Mouse (Mus musculus) forebrain, embryonic 15.5 days (tissue): ENCODE measurements at regions not wholly inside any gene's neighbourhood (a gene's known extent, or its start where the extent isn't known, plus 50 kb on each side); places are given as distances from the start of the nearest gene placed in this dataset.

Experiments used
- ATAC-seq: fragments of 200-750 bp; cut with Nextera tagmentation; replicated peaks from 2 replicates; pipeline ENCODE4 v1.8.0; 2017; ENCODE audit warnings: mild to moderate bottlenecking, moderate TSS enrichment, moderate library complexity
- H3K27ac ChIP-seq: fragments of 300-500 bp; sonication (generic); replicated peaks from 2 replicates; pipeline ENCODE4 v1.5.1; 2015; ENCODE audit warnings: mild to moderate bottlenecking, inconsistent platforms
- H3K27me3 ChIP-seq: fragments of 300-500 bp; sonication (generic); 2 replicates; pipeline ENCODE4 v1.6.1; 2015; ENCODE audit warnings: inconsistent platforms
- H3K36me3 ChIP-seq: fragments of 300-500 bp; sonication (generic); 2 replicates; pipeline ENCODE4 v1.6.1; 2015; ENCODE audit warnings: mild to moderate bottlenecking, inconsistent platforms
- H3K4me1 ChIP-seq: fragments of 300-500 bp; sonication (generic); 2 replicates; pipeline ENCODE4 v1.6.1; 2015; ENCODE audit warnings: inconsistent platforms
- H3K4me2 ChIP-seq: fragments of 300-500 bp; sonication (generic); replicated peaks from 2 replicates; pipeline ENCODE4 v1.6.1; 2015; ENCODE audit warnings: mild to moderate bottlenecking, inconsistent platforms
- H3K4me3 ChIP-seq: fragments of 300-500 bp; sonication (generic); 2 replicates; pipeline ENCODE4 v1.5.1; 2015; ENCODE audit warnings: mild to moderate bottlenecking, inconsistent platforms
- H3K9ac ChIP-seq: fragments of 300-500 bp; sonication (generic); replicated peaks from 2 replicates; pipeline ENCODE4 v1.6.1; 2015; ENCODE audit warnings: mild to moderate bottlenecking, inconsistent platforms
- H3K9me3 ChIP-seq: fragments of 300-500 bp; sonication (generic); 2 replicates; pipeline ENCODE4 v1.6.1; 2016; ENCODE audit warnings: inconsistent platforms
- whole genome bisulfite sequencing: fragments of 180-500 bp; shearing (Covaris S2); methylation state at CpG from one replicate; pipeline ENCODE4 v1.1.7; 2015; ENCODE audit warnings: mixed read lengths; 5-methylcytosine and 5-hydroxymethylcytosine counted together

GRCm38 (mm10) chr11:17722051-17722450 lies 231.6 kb downstream of the Etaa1 start:
- Histone ChIP-seq H3K9ac (no peak overlapping the region), H3K4me1 (no peaks in the 10 kb centered on the region), H3K36me3 (no peaks in the 10 kb centered on the region), H3K27me3 (no peaks in the 10 kb centered on the region), H3K4me3 (no peak overlapping the region), H3K9me3 (no peaks in the 10 kb centered on the region), H3K27ac (no peak overlapping the region), H3K4me2 (no peak overlapping the region)
- 59% methylated on average over 1 of the region's 1 CpGs for WGBS
- ATAC-seq, result no peak

DNA sequence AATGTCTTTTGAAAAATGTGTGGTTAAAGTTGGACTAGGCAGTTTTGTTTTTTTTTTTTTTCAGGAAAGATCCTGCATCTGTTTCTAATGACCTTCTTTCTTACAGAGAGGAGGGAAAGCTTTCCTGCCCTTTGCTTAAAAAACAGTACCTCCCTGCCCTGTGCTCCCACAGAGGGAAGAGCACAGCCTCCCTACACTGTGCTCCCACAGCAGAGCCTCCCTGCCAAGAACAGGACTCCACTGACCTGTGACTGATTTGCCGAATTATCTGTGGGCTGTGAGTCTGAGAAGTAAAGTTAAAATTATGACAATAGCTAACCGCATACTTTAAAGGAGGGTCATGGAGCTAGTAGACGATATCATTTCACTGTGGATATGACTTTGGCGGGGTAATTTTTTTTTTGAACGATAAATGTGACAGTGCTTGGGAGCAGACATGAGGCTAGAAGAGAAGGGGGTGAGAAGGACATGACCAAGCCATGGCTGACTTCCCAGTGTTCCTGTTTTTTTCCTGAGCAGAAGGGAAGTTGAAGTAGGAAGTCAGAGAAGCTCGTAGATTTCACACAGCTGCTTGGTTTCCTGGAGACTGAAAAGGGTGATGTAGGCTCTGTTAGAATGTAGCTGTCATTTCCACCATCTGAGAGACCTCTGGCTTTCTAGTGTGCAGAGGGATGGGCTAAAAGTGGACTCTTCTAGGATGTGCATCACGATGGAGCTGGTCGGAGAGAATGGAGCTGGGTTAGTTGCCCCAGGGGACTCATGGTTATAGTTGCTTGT lies 226.2 kb downstream of the Etaa1 start:
- ATAC-seq, result no peak
- H3K9me3 ChIP-seq, result no peaks in the 10 kb centered on the region

DNA sequence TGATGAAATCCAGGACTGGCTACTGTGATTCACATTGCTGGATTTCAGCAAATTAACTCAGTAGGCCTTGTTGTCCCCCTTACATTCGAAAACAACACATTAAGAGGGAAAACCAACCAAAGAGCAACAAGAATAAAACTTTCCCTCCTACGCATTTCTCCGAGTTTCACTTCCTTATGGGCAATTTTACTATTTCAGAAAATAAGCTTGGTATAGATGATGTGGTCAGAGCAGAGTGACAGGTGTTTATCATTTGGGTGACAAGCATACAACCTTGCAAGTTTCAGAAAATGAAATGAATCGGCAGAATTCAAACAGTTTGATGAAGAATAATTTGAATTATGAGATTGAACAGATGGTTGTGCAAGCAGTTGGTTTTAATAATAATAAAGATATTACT lies 220.6 kb downstream of the Etaa1 start:
- H3K9ac ChIP-seq, result no peak overlapping the region
- no peaks in the 10 kb centered on the region for H3K27me3 ChIP-seq
- H3K4me3 ChIP-seq, result no peak overlapping the region
- no peak for ATAC-seq
- H3K27ac ChIP-seq, result no peak overlapping the region
- H3K9me3 ChIP-seq, result no peaks in the 10 kb centered on the region
- no peaks in the 10 kb centered on the region for H3K4me1 ChIP-seq
- no peak overlapping the region for H3K4me2 ChIP-seq
- WGBS, result 91% methylated on average over 4 of the region's 4 CpGs
- H3K36me3 ChIP-seq, result no peaks in the 10 kb centered on the region

More for the DNA sequence above, 226.2 kb downstream of the Etaa1 start:
- no peaks in the 10 kb centered on the region for H3K36me3 ChIP-seq
- WGBS, result 82% methylated on average over 8 of the region's 8 CpGs
- H3K27me3 ChIP-seq, result no peaks in the 10 kb centered on the region
- no peak overlapping the region for H3K9ac ChIP-seq
- H3K4me2 ChIP-seq, result no peak overlapping the region
- H3K27ac ChIP-seq, result no peak overlapping the region
- H3K4me1 ChIP-seq, result no peaks in the 10 kb centered on the region
- no peak overlapping the region for H3K4me3 ChIP-seq

DNA sequence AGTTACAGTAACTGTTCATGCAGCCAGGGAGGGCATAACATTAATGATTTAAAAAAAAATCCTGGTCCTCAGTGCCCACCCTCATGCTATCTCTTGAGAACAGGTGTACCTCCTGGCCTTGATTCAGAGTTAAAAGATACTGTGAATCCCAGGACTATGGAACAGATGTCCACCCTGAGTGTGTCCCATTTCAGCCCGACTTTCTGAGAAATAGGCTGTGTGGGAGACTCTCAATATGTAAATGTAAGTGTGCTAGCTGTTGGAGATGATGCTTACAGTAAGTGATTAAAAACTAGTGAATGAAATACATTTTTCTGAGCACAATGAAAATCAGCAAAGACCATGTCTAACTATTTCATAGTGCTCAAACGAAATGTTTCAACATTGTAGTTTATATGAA lies 219.2 kb downstream of the Etaa1 start:
- no peak for ATAC-seq
- Histone ChIP-seq H3K4me1 (no peaks in the 10 kb centered on the region), H3K36me3 (no peaks in the 10 kb centered on the region), H3K27ac (no peak overlapping the region), H3K27me3 (no peaks in the 10 kb centered on the region), H3K4me2 (no peak overlapping the region), H3K9ac (no peak overlapping the region), H3K9me3 (no peaks in the 10 kb centered on the region), H3K4me3 (no peak overlapping the region)
- WGBS, result 79% methylated on average over 2 of the region's 2 CpGs

- Histone ChIP-seq H3K4me3 (no peak overlapping the region), H3K9me3 (no peaks in the 10 kb centered on the region), H3K9ac (no peak overlapping the region), H3K27me3 (no peaks in the 10 kb centered on the region), H3K27ac (no peak overlapping the region), H3K4me2 (no peak overlapping the region), H3K4me1 (no peaks in the 10 kb centered on the region), H3K36me3 (no peaks in the 10 kb centered on the region)
- 46% methylated on average over 5 of the region's 5 CpGs for WGBS
- no peak for ATAC-seq
These were observed 214.8 kb downstream of the Etaa1 start for GRCm38 (mm10) chr11:17738879-17739278.

DNA sequence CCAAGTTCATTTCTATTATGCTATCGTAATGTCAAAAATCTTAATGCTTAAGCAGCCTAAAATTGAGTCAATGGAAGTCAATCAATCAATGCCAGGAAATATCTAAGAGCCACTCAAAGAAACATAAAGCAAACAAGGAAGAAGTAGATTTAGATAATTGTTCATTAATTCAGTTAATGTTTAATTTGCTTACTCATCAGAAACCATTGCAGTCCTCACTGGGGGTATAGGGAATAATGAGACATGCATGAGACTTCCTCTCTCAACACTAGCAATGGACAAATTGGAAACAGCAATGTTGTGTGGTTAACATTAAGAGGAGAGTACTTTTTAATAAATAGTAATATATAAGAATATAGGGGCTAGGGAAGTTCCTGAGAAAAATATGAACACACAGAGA lies 209.9 kb downstream of the Etaa1 start:
- 95% methylated on average over 1 of the region's 1 CpGs for WGBS
- H3K4me3 ChIP-seq, result no peak overlapping the region
- ATAC-seq, result no peak

GRCm38 (mm10) chr11:17750345-17750744 lies 203.3 kb downstream of the Etaa1 start:
- H3K9me3 ChIP-seq, result no peaks in the 10 kb centered on the region
- WGBS, result 22% methylated on average over 6 of the region's 6 CpGs

More for the DNA sequence above, 209.9 kb downstream of the Etaa1 start:
- Histone ChIP-seq H3K27me3 (no peaks in the 10 kb centered on the region), H3K4me1 (no peaks in the 10 kb centered on the region), H3K9ac (no peak overlapping the region), H3K27ac (no peak overlapping the region), H3K9me3 (no peaks in the 10 kb centered on the region), H3K4me2 (no peak overlapping the region), H3K36me3 (no peaks in the 10 kb centered on the region)

DNA sequence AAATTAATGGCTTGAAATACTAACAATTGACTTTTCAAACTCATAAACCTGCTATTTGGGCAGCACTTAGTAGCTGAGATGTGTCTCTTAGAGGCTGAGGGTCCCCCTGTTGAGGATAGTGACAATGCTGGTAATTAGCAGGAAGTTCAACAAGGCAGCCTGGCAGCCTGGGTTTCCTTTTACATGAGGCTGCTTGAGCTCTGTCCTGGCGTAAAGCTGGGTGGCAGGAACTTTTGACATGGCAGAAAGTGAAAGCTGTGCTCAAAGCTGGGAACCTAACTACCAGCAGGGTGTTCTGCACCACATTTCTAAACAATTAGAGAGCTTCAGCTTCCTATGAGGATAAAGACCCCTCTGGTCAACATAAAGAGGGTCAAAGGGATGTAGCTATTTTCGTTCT lies 194.5 kb downstream of the Etaa1 start:
- H3K9me3 ChIP-seq, result no peaks in the 10 kb centered on the region
- no peaks in the 10 kb centered on the region for H3K36me3 ChIP-seq
- no peak for ATAC-seq
- no peak overlapping the region for H3K27ac ChIP-seq
- H3K4me2 ChIP-seq, result no peak overlapping the region
- no peak overlapping the region for H3K4me3 ChIP-seq
- H3K4me1 ChIP-seq, result no peaks in the 10 kb centered on the region
- no peaks in the 10 kb centered on the region for H3K27me3 ChIP-seq
- H3K9ac ChIP-seq, result no peak overlapping the region
- 75% methylated on average over 2 of the region's 2 CpGs for WGBS

More at GRCm38 (mm10) chr11:17750345-17750744, 203.3 kb downstream of the Etaa1 start:
- Histone ChIP-seq H3K4me2 (no peak overlapping the region), H3K9ac (no peak overlapping the region), H3K4me1 (no peaks in the 10 kb centered on the region; the same call in 1 of the 2 replicates), H3K27me3 (no peaks in the 10 kb centered on the region), H3K4me3 (no peak overlapping the region), H3K36me3 (no peaks in the 10 kb centered on the region), H3K27ac (no peak overlapping the region)
- peak; percentile 72 for ATAC-seq

GRCm38 (mm10) chr11:17763411-17763810 lies 190.3 kb downstream of the Etaa1 start:
- ATAC-seq, result no peak
- no peaks in the 10 kb centered on the region for H3K36me3 ChIP-seq
- no peak overlapping the region for H3K4me3 ChIP-seq
- H3K27ac ChIP-seq, result no peak overlapping the region
- H3K4me2 ChIP-seq, result no peak overlapping the region
- H3K27me3 ChIP-seq, result no peaks in the 10 kb centered on the region
- 42% methylated on average over 1 of the region's 1 CpGs for WGBS
- no peak overlapping the region for H3K9ac ChIP-seq
- H3K4me1 ChIP-seq, result no peaks in the 10 kb centered on the region
- H3K9me3 ChIP-seq, result no peaks in the 10 kb centered on the region

GRCm38 (mm10) chr11:17764146-17764545 lies 189.5 kb downstream of the Etaa1 start:
- no peaks in the 10 kb centered on the region for H3K4me1 ChIP-seq
- no peak overlapping the region for H3K27ac ChIP-seq
- no peaks in the 10 kb centered on the region for H3K36me3 ChIP-seq
- H3K27me3 ChIP-seq, result no peaks in the 10 kb centered on the region
- no peak overlapping the region for H3K4me2 ChIP-seq
- ATAC-seq, result no peak
- H3K9ac ChIP-seq, result no peak overlapping the region
- H3K9me3 ChIP-seq, result no peaks in the 10 kb centered on the region
- no peak overlapping the region for H3K4me3 ChIP-seq

DNA sequence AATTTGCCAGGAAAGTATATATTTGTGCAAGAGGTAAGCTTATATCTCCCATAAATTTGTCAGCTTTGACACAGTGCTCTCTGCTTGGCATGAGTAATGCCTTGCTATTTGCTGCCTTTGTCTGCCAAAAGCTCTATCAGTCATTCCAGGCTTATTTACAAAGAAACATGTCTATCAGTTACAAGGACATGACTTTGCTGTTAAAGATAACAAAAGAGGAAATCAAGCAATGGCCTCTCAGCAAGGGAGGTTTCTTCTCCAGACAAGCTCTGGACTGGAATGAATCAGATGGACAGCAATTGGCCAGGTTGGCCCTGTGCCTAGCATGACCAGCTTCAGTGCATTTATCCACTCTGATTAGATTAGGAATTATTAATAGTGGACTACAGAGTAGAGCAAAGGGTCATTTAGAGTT lies 185.3 kb downstream of the Etaa1 start:
- no peak for ATAC-seq
- no peaks in the 10 kb centered on the region for H3K27me3 ChIP-seq
- no peaks in the 10 kb centered on the region for H3K9me3 ChIP-seq
- no peak overlapping the region for H3K4me2 ChIP-seq
- H3K9ac ChIP-seq, result no peak overlapping the region
- no peak overlapping the region for H3K4me3 ChIP-seq
- H3K36me3 ChIP-seq, result no peaks in the 10 kb centered on the region
- H3K4me1 ChIP-seq, result no peaks in the 10 kb centered on the region
- no peak overlapping the region for H3K27ac ChIP-seq

DNA sequence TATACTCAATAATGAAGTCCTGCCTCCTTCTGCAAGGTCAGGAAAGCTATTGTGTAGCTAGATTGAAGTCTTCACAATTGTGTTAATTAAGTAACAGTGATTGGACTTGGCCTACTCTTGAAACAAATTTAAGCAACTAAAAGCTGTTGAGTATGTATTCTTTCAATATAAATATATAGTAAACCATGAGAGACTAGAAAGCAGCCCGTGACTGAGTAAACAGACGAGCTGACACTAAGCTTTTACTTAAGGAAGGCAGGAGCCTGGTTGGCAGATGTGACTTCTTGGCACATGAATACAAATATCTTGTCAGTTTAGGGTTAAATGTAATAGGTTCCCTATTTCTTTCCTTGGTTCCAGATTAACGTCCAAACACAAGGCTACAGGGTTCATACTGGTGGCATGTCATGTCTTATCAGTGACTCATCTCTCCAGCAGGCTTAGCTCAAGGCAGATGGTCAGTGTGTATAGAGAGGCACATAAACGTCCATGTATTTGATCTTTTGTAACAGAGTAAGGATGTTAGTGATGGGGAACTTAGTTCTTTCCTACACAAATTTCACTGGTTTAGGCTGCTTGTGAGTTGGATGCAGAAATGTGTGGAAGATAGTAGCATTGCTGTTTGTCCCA lies 184.7 kb downstream of the Etaa1 start:
- Histone ChIP-seq H3K4me2 (no peak overlapping the region), H3K9me3 (no peaks in the 10 kb centered on the region), H3K36me3 (no peaks in the 10 kb centered on the region), H3K4me1 (no peaks in the 10 kb centered on the region), H3K4me3 (no peak overlapping the region), H3K9ac (no peak overlapping the region), H3K27ac (no peak overlapping the region), H3K27me3 (no peaks in the 10 kb centered on the region)
- ATAC-seq, result no peak
- WGBS, result 66% methylated on average over 4 of the region's 4 CpGs

- Histone ChIP-seq H3K36me3 (no peaks in the 10 kb centered on the region), H3K27ac (no peak overlapping the region), H3K9me3 (no peaks in the 10 kb centered on the region), H3K4me2 (no peak overlapping the region), H3K9ac (no peak overlapping the region), H3K4me1 (no peaks in the 10 kb centered on the region), H3K27me3 (no peaks in the 10 kb centered on the region), H3K4me3 (no peak overlapping the region)
- ATAC-seq, result no peak
These were observed 156.0 kb downstream of the Etaa1 start for GRCm38 (mm10) chr11:17797632-17798031.
